8 mouse cellular contexts compared by ENCODE assay signal in genomic region chr8:48554762-48555545, GRCm38 (mm10).
DNase-seq lines count a peak whose midpoint lies in the region; ATAC-seq lines count a peak whose summit lies in the region.

No protein-coding gene starts in this region.

- H3K9me3 ChIP-seq in hindbrain, embryonic 10.5 days, result no peaks in the 10 kb centered on the region

- H3K36me3 ChIP-seq in hindbrain, embryonic 10.5 days, result no peaks in the 10 kb centered on the region

- DNase-seq in Muller cell, postnatal 12 days (ENCODE audit: inconsistent ontology term), result peak; percentile 80
- peak; percentile 11 for DNase-seq in cerebellum, adult 9-11 months
- DNase-seq in frontal cortex, postnatal 10 days (ENCODE audit: low spot score in 2 of 2), result peak; percentile 65 to 74
- DNase-seq in hindbrain, embryonic 10.5 days (ENCODE audit: low spot score), result peak; percentile 91
- peak; percentile 72 to 79 for DNase-seq in layer of hippocampus, postnatal 10 days (ENCODE audit: low spot score in 2 of 2)
- DNase-seq in lung, postnatal 10 days, result peak; percentile 46
- DNase-seq in right cerebral cortex, postnatal 10 days (ENCODE audit: low spot score in 2 of 2), result peak; percentile 86 to 89

- no peaks in the 10 kb centered on the region for H3K27me3 ChIP-seq in hindbrain, embryonic 10.5 days (ENCODE audit: insufficient read depth, poor library complexity, severe bottlenecking)

- ATAC-seq in monocyte, adult 5-6 weeks (replicated peaks; ENCODE audit: insufficient number of reproducible peaks, low FRiP score, low TSS enrichment, poor library complexity, severe bottlenecking), result no peak

- peaks cover 38% of the 10 kb centered on the region for H3K4me1 ChIP-seq in hindbrain, embryonic 10.5 days (replicated peaks)

- WGBS in hindbrain, embryonic 10.5 days, result under 1% methylated on average over 86 of the region's 86 CpGs

- H3K27ac ChIP-seq in hindbrain, embryonic 10.5 days, result peak overlapping the region; percentile 98

- peak overlapping the region; percentile 85 for H3K4me3 ChIP-seq in hindbrain, embryonic 10.5 days

Comparison
In these comparisons a context has a peak if more than half of its experiments do, and no peak if none do; other contexts are left out.
1. DNase-seq: peak in every context shown above with its lines; median percentile 91 in hindbrain, embryonic 10.5 days; 88 in right cerebral cortex, postnatal 10 days; 80 in Muller cell, postnatal 12 days; 76 in layer of hippocampus, postnatal 10 days; 70 in frontal cortex, postnatal 10 days; 46 in lung, postnatal 10 days; 11 in cerebellum, adult 9-11 months.